Mouse (Mus musculus): ENCODE results near the gene Bscl2. TPM values are rescaled to one million over a fixed set of nuclear protein-coding genes. Genes with fewer than 3 reads are reported as not detected.
A peak's percentile ranks its signal among the peaks of the same experiment; 100 is the strongest.

Bscl2 gene
- total and polyA plus RNA-seq, 2 experiments from 2014 or later: 104 to 146 TPM

- Histone ChIP-seq H3K4me2 (ENCODE audit: low read depth, low read length) (peak within 1 kb of the TSS; percentile 74), H3K36me3 (ENCODE audit: insufficient read depth, low read length) (no peaks in the 10 kb centered on the region; the same call in 1 of the 2 replicates), H3K27ac (peak within 1 kb of the TSS; percentile 84), H3K9ac (replicated peaks; ENCODE audit: low read length) (peak within 1 kb of the TSS; percentile 49), H3K4me1 (ENCODE audit: insufficient read depth, low read length) (peaks cover 3% of the 10 kb centered on the region; the same call in 1 of the 2 replicates), H3K4me3 (ENCODE audit: low read length) (peak within 1 kb of the TSS; percentile 53), H3K27me3 (ENCODE audit: insufficient read depth, low read length) (no peaks in the 10 kb centered on the region), H3K9me3 (ENCODE audit: low read length) (no peaks in the 10 kb centered on the region)
- under 1% methylated on average over 30 of the region's 30 CpGs for WGBS
- DNase-seq (ENCODE audit: low spot score) (peak; percentile 98), ATAC-seq (peak; percentile 98)
- TF ChIP-seq CTCF (IDR thresholded peaks at IDR 0.05; ENCODE audit: low read depth): no peak
These were observed 35.0 kb upstream of the Bscl2 start, which contains the start of gene Zbtb3 for GRCm38 (mm10) chr19:8802130-8802821. Gene Zbtb3 (plus strand): TSS chr19:8802555.

GRCm38 (mm10) chr19:8803204-8803780 is 34.0 kb upstream of the Bscl2 start:
- H3K27ac ChIP-seq: peak overlapping the region; percentile 84
- peak overlapping the region; percentile 53 for H3K4me3 ChIP-seq (ENCODE audit: low read length)
- H3K9ac ChIP-seq (replicated peaks; ENCODE audit: low read length): 0 out of 2 replicates have a peak overlapping the region, but pooled peaks have one; percentile 49
- H3K27me3 ChIP-seq (ENCODE audit: insufficient read depth, low read length): no peaks in the 10 kb centered on the region
- ATAC-seq: no peak
- peak overlapping the region; percentile 74 for H3K4me2 ChIP-seq (ENCODE audit: low read depth, low read length)
- H3K9me3 ChIP-seq (ENCODE audit: low read length): no peaks in the 10 kb centered on the region
- H3K4me1 ChIP-seq (ENCODE audit: insufficient read depth, low read length): no peaks in the 10 kb centered on the region
- DNase-seq (ENCODE audit: low spot score): no peak
- no peak for TF ChIP-seq CTCF (IDR thresholded peaks at IDR 0.05; ENCODE audit: low read depth)
- no peaks in the 10 kb centered on the region; the same call in 1 of the 2 replicates for H3K36me3 ChIP-seq (ENCODE audit: insufficient read depth, low read length)
- WGBS: 86% methylated on average over 9 of the region's 9 CpGs

GRCm38 (mm10) chr19:8803879-8804660 is 33.2 kb upstream of the Bscl2 start:
- WGBS: 92% methylated on average over 11 of the region's 11 CpGs
- no peak for TF ChIP-seq CTCF (IDR thresholded peaks at IDR 0.05; ENCODE audit: low read depth)
- Histone ChIP-seq H3K9me3 (ENCODE audit: low read length) (no peaks in the 10 kb centered on the region), H3K4me1 (ENCODE audit: insufficient read depth, low read length) (no peaks in the 10 kb centered on the region), H3K4me2 (ENCODE audit: low read depth, low read length) (no peak overlapping the region), H3K36me3 (ENCODE audit: insufficient read depth, low read length) (no peaks in the 10 kb centered on the region; the same call in 1 of the 2 replicates), H3K27ac (no peak overlapping the region), H3K27me3 (ENCODE audit: insufficient read depth, low read length) (no peaks in the 10 kb centered on the region), H3K4me3 (ENCODE audit: low read length) (no peak overlapping the region), H3K9ac (replicated peaks; ENCODE audit: low read length) (no peak overlapping the region)
- ATAC-seq: no peak
- DNase-seq (ENCODE audit: low spot score): no peak

GRCm38 (mm10) chr19:8806810-8807209 is 30.5 kb upstream of the Bscl2 start:
- H3K9me3 ChIP-seq (ENCODE audit: low read length): no peaks in the 10 kb centered on the region
- no peak overlapping the region for H3K4me2 ChIP-seq (ENCODE audit: low read depth, low read length)
- no peaks in the 10 kb centered on the region for H3K27me3 ChIP-seq (ENCODE audit: insufficient read depth, low read length)
- DNase-seq (ENCODE audit: low spot score) (no peak), ATAC-seq (no peak)
- no peaks in the 10 kb centered on the region for H3K4me1 ChIP-seq (ENCODE audit: insufficient read depth, low read length)
- H3K4me3 ChIP-seq (ENCODE audit: low read length): no peak overlapping the region
- peaks cover 13% of the 10 kb centered on the region; the same call in 1 of the 2 replicates for H3K36me3 ChIP-seq (ENCODE audit: insufficient read depth, low read length)
- no peak overlapping the region for H3K9ac ChIP-seq (replicated peaks; ENCODE audit: low read length)
- TF ChIP-seq CTCF (IDR thresholded peaks at IDR 0.05; ENCODE audit: low read depth): no peak
- 93% methylated on average over 5 of the region's 5 CpGs for WGBS
- no peak overlapping the region for H3K27ac ChIP-seq

GRCm38 (mm10) chr19:8815812-8816211 is 21.5 kb upstream of the Bscl2 start:
- peak overlapping the region; percentile 19; the same call in 1 of the 2 replicates for H3K9ac ChIP-seq (replicated peaks; ENCODE audit: low read length)
- H3K4me3 ChIP-seq (ENCODE audit: low read length): no peak overlapping the region
- 60% methylated on average over 11 of the region's 11 CpGs for WGBS
- H3K4me2 ChIP-seq (ENCODE audit: low read depth, low read length): peak overlapping the region; percentile 27; the same call in 1 of the 2 replicates
- peak; percentile 58 for DNase-seq (ENCODE audit: low spot score)
- H3K27ac ChIP-seq: no peak overlapping the region
- no peaks in the 10 kb centered on the region for H3K27me3 ChIP-seq (ENCODE audit: insufficient read depth, low read length)
- peak; percentile 48 for TF ChIP-seq CTCF (IDR thresholded peaks at IDR 0.05; ENCODE audit: low read depth)
- H3K36me3 ChIP-seq (ENCODE audit: insufficient read depth, low read length): peaks cover 13% of the 10 kb centered on the region; the same call in 1 of the 2 replicates
- peaks cover 17% of the 10 kb centered on the region for H3K4me1 ChIP-seq (ENCODE audit: insufficient read depth, low read length)
- no peak for ATAC-seq
- H3K9me3 ChIP-seq (ENCODE audit: low read length): no peaks in the 10 kb centered on the region

GRCm38 (mm10) chr19:8817001-8817400 is 20.3 kb upstream of the Bscl2 start:
- WGBS: 65% methylated on average over 3 of the region's 3 CpGs
- 0 out of 2 replicates have a peak, but pooled peaks have one; percentile 2 for TF ChIP-seq CTCF (IDR thresholded peaks at IDR 0.05; ENCODE audit: low read depth)
- ATAC-seq (no peak), DNase-seq (ENCODE audit: low spot score) (no peak)
- Histone ChIP-seq H3K9me3 (ENCODE audit: low read length) (no peaks in the 10 kb centered on the region), H3K9ac (replicated peaks; ENCODE audit: low read length) (peak overlapping the region; percentile 10; the same call in 1 of the 2 replicates), H3K27me3 (ENCODE audit: insufficient read depth, low read length) (no peaks in the 10 kb centered on the region), H3K4me1 (ENCODE audit: insufficient read depth, low read length) (peaks cover 21% of the 10 kb centered on the region), H3K27ac (no peak overlapping the region), H3K4me3 (ENCODE audit: low read length) (no peak overlapping the region), H3K4me2 (ENCODE audit: low read depth, low read length) (peak overlapping the region; percentile 5; the same call in 1 of the 2 replicates), H3K36me3 (ENCODE audit: insufficient read depth, low read length) (peaks cover 7% of the 10 kb centered on the region; the same call in 1 of the 2 replicates)
